Mouse (Mus musculus): ENCODE measurements around the gene Gtpbp10. TPM values are rescaled to one million over a fixed set of nuclear protein-coding genes. Genes with fewer than 3 reads are reported as not detected.

Gtpbp10 gene
- polyA plus RNA-seq, 1 experiment, result 95.1 TPM

DNA sequence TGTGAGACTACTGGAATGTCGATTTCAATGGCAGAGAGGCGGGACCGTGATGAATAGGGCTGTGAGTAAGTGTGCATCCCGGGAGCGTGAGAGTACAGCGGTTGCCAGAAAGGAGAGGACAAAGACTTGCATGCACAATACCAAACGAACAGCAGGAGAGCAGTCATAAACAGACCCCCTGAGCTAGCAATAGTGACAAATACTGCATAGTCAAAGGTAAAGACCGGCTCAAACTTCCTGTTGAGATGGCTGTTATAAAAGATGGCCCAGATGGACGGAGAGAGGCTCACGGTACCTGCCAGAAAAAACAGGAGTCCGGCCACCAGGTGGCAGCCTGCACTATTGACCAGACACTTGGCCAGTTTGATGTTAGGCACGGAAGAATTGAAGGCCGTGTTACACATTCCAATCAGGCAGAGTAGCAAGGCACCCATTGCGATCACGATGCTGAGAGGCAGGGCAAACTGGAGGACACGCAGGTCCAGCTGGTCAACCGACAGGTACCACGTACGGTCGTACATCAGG, 51.6 kb downstream of the Gtpbp10 start:
- Histone ChIP-seq H3K4me1 (ENCODE audit: control insufficient read depth, insufficient read depth, low read length) (peaks cover 3% of the 10 kb centered on the region), H3K4me3 (ENCODE audit: low read depth, low read length) (peak overlapping the region; percentile 24; the same call in 1 of the 2 replicates), H3K27me3 (ENCODE audit: control insufficient read depth, insufficient read depth, low read length, poor library complexity, severe bottlenecking) (no peaks in the 10 kb centered on the region), H3K27ac (ENCODE audit: insufficient read depth, low read length) (no peak overlapping the region), H3K9me3 (replicated peaks; ENCODE audit: control insufficient read depth, insufficient read depth, low read length, poor library complexity, severe bottlenecking) (no peaks in the 10 kb centered on the region), H3K36me3 (ENCODE audit: control insufficient read depth, insufficient read depth, low read length, poor library complexity, severe bottlenecking) (no peaks in the 10 kb centered on the region; the same call in 1 of the 2 replicates), H3K9ac (ENCODE audit: low read depth, poor library complexity, severe bottlenecking) (no peak overlapping the region)
- TF ChIP-seq POLR2A (IDR thresholded peaks at IDR 0.05; ENCODE audit: insufficient read depth, low read length) (no peak), EP300 (IDR thresholded peaks at IDR 0.05; ENCODE audit: insufficient read depth, low read depth, low read length) (0 out of 2 replicates have a peak, but pooled peaks have one; percentile 22), CTCF (IDR thresholded peaks at IDR 0.05; ENCODE audit: low read depth, low read length) (peak; percentile 84)

DNA sequence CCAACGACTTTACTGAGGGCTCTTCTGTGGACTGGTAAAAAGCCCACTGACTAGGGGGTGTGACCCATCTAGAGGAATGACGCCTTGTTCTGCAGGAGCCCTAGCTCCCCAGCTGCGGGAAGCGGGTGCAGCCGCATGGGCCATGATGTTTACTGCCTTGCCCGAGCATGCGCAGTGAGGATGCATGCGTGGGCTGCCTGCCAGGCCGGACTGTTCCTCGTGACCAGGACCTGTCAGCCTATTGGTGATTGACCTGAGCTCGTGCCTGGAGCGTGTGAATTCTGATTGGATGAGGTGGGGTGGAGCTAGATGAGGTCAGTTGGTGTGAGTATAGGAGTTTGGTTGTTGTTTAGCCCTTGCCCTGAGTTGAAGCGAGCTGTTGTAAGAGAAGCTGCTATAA, 54.9 kb downstream of the Gtpbp10 start:
- Histone ChIP-seq H3K9me3 (replicated peaks; ENCODE audit: control insufficient read depth, insufficient read depth, low read length, poor library complexity, severe bottlenecking) (no peaks in the 10 kb centered on the region), H3K4me3 (ENCODE audit: low read depth, low read length) (no peak overlapping the region), H3K4me1 (ENCODE audit: control insufficient read depth, insufficient read depth, low read length) (peaks cover 3% of the 10 kb centered on the region), H3K9ac (ENCODE audit: low read depth, poor library complexity, severe bottlenecking) (no peak overlapping the region), H3K27ac (ENCODE audit: insufficient read depth, low read length) (no peak overlapping the region), H3K36me3 (ENCODE audit: control insufficient read depth, insufficient read depth, low read length, poor library complexity, severe bottlenecking) (no peaks in the 10 kb centered on the region; the same call in 1 of the 2 replicates), H3K27me3 (ENCODE audit: control insufficient read depth, insufficient read depth, low read length, poor library complexity, severe bottlenecking) (no peaks in the 10 kb centered on the region)
- TF ChIP-seq EP300 (IDR thresholded peaks at IDR 0.05; ENCODE audit: insufficient read depth, low read depth, low read length) (peak; percentile 85), CTCF (IDR thresholded peaks at IDR 0.05; ENCODE audit: low read depth, low read length) (no peak)

- no peaks in the 10 kb centered on the region; the same call in 1 of the 2 replicates for H3K27me3 ChIP-seq (ENCODE audit: control insufficient read depth, insufficient read depth, low read length, poor library complexity, severe bottlenecking)
- H3K4me3 ChIP-seq (ENCODE audit: low read depth, low read length), result no peak overlapping the region
- no peaks in the 10 kb centered on the region; the same call in 1 of the 2 replicates for H3K36me3 ChIP-seq (ENCODE audit: control insufficient read depth, insufficient read depth, low read length, poor library complexity, severe bottlenecking)
- peaks cover 2% of the 10 kb centered on the region for H3K4me1 ChIP-seq (ENCODE audit: control insufficient read depth, insufficient read depth, low read length)
- TF ChIP-seq EP300 (IDR thresholded peaks at IDR 0.05; ENCODE audit: insufficient read depth, low read depth, low read length) (no peak), CTCF (IDR thresholded peaks at IDR 0.05; ENCODE audit: low read depth, low read length) (no peak), POLR2A (IDR thresholded peaks at IDR 0.05; ENCODE audit: insufficient read depth, low read length) (no peak)
- no peak overlapping the region for H3K9ac ChIP-seq (ENCODE audit: low read depth, poor library complexity, severe bottlenecking)
- H3K27ac ChIP-seq (ENCODE audit: insufficient read depth, low read length), result no peak overlapping the region
- no peaks in the 10 kb centered on the region for H3K9me3 ChIP-seq (replicated peaks; ENCODE audit: control insufficient read depth, insufficient read depth, low read length, poor library complexity, severe bottlenecking)
Observed at GRCm38 (mm10) chr5:5503381-5503780, 56.0 kb downstream of the Gtpbp10 start.

GRCm38 (mm10) chr5:5501583-5501982, 57.8 kb downstream of the Gtpbp10 start:
- Histone ChIP-seq H3K4me1 (ENCODE audit: control insufficient read depth, insufficient read depth, low read length) (no peaks in the 10 kb centered on the region), H3K27ac (ENCODE audit: insufficient read depth, low read length) (no peak overlapping the region), H3K36me3 (ENCODE audit: control insufficient read depth, insufficient read depth, low read length, poor library complexity, severe bottlenecking) (no peaks in the 10 kb centered on the region; the same call in 1 of the 2 replicates), H3K27me3 (ENCODE audit: control insufficient read depth, insufficient read depth, low read length, poor library complexity, severe bottlenecking) (no peaks in the 10 kb centered on the region; the same call in 1 of the 2 replicates), H3K9ac (ENCODE audit: low read depth, poor library complexity, severe bottlenecking) (no peak overlapping the region), H3K9me3 (replicated peaks; ENCODE audit: control insufficient read depth, insufficient read depth, low read length, poor library complexity, severe bottlenecking) (no peaks in the 10 kb centered on the region), H3K4me3 (ENCODE audit: low read depth, low read length) (no peak overlapping the region)
- TF ChIP-seq POLR2A (IDR thresholded peaks at IDR 0.05; ENCODE audit: insufficient read depth, low read length) (no peak), CTCF (IDR thresholded peaks at IDR 0.05; ENCODE audit: low read depth, low read length) (no peak), EP300 (IDR thresholded peaks at IDR 0.05; ENCODE audit: insufficient read depth, low read depth, low read length) (no peak)

DNA sequence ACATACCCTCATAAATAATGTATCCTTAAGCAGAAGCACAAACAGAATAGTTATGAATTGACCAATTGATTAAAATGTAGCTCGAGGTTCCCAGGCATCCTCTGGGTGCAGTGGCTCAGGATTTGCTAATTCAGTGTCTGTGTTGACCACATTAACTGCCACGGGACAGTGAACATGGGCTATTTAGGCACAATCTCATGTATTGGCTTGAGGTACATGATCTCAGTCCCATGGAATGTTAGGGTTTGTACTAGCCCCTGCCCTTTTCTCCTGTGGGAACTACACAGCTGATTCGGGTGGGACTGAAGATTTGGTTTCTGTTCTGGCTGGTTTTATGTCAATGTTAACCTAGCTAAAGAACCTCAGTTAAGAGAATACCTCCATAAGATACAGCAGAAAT, 62.9 kb downstream of the Gtpbp10 start:
- no peaks in the 10 kb centered on the region for H3K36me3 ChIP-seq (ENCODE audit: control insufficient read depth, insufficient read depth, low read length, poor library complexity, severe bottlenecking)
- no peaks in the 10 kb centered on the region for H3K4me1 ChIP-seq (ENCODE audit: control insufficient read depth, insufficient read depth, low read length)
- no peaks in the 10 kb centered on the region; the same call in 1 of the 2 replicates for H3K27me3 ChIP-seq (ENCODE audit: control insufficient read depth, insufficient read depth, low read length, poor library complexity, severe bottlenecking)
- H3K9me3 ChIP-seq (replicated peaks; ENCODE audit: control insufficient read depth, insufficient read depth, low read length, poor library complexity, severe bottlenecking), result no peaks in the 10 kb centered on the region
- no peak overlapping the region for H3K4me3 ChIP-seq (ENCODE audit: low read depth, low read length)
- TF ChIP-seq EP300 (IDR thresholded peaks at IDR 0.05; ENCODE audit: insufficient read depth, low read depth, low read length) (no peak), POLR2A (IDR thresholded peaks at IDR 0.05; ENCODE audit: insufficient read depth, low read length) (no peak), CTCF (IDR thresholded peaks at IDR 0.05; ENCODE audit: low read depth, low read length) (no peak)
- no peak overlapping the region for H3K9ac ChIP-seq (ENCODE audit: low read depth, poor library complexity, severe bottlenecking)
- no peak overlapping the region for H3K27ac ChIP-seq (ENCODE audit: insufficient read depth, low read length)

- no peak for TF ChIP-seq CTCF (IDR thresholded peaks at IDR 0.05; ENCODE audit: low read depth, low read length)
- no peak for TF ChIP-seq EP300 (IDR thresholded peaks at IDR 0.05; ENCODE audit: insufficient read depth, low read depth, low read length)
- no peak for TF ChIP-seq POLR2A (IDR thresholded peaks at IDR 0.05; ENCODE audit: insufficient read depth, low read length)
- Histone ChIP-seq H3K9ac (ENCODE audit: low read depth, poor library complexity, severe bottlenecking) (no peak overlapping the region), H3K27me3 (ENCODE audit: control insufficient read depth, insufficient read depth, low read length, poor library complexity, severe bottlenecking) (no peaks in the 10 kb centered on the region; the same call in 1 of the 2 replicates), H3K4me3 (ENCODE audit: low read depth, low read length) (no peak overlapping the region), H3K9me3 (replicated peaks; ENCODE audit: control insufficient read depth, insufficient read depth, low read length, poor library complexity, severe bottlenecking) (no peaks in the 10 kb centered on the region), H3K27ac (ENCODE audit: insufficient read depth, low read length) (no peak overlapping the region), H3K36me3 (ENCODE audit: control insufficient read depth, insufficient read depth, low read length, poor library complexity, severe bottlenecking) (no peaks in the 10 kb centered on the region), H3K4me1 (ENCODE audit: control insufficient read depth, insufficient read depth, low read length) (no peaks in the 10 kb centered on the region)
Observed at GRCm38 (mm10) chr5:5495042-5495441, 64.3 kb downstream of the Gtpbp10 start.

Measured in ES-Bruce4 (cell line).